In the genomic region with DNA sequence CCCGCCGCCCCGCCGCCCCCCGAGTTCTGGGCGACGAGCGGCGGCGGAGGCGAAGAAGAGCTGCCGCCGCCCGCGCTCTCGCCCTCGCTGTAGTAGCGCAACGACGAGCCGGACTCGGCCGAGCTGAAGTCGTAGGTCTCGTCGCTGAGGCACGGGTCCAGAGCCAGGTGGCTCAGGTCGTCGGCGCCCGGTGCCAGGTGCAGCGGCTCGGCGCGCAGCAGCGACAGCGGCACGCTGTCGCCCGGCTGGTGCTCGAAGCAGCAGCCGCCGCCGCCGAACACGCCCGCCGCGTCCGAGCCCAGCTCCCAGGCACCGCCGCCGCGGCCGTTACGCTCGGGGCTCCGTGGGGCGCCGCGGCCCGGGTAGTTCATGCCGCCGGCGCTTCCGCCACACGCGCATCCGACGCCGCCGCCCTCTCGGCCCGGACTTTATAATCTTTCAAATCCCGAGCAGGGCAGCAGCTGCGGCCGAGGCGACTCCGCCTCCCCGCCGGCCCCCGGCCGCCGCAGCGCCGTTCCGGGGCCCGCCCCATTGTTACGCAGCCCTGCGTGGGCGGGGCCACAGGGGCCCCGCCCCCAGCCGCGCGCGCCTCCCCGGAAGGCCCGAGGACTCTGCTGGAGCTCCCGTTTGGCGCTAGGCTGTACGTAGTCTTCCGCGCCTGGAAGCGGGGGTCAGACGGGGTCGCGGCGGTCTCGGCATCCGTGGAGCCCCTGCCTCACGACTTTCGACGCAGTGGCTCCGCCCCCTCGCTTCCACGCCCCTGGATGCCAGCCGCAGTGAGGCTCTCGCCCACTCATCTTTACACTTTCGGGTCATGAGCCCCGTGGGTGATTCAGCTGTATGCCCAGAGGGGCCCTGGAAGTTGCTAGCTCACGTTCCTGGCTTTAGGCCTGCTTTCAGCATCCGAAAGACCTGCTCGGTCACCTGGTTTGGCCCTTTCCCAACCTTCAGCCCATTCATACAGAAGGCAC, we compare ENCODE assay signal across 8 mouse cellular contexts. TPM values are rescaled to one million over a fixed set of nuclear protein-coding genes. Genes with fewer than 3 reads are reported as not detected.
DNase-seq lines count a peak whose midpoint lies in the region; ATAC-seq and TF ChIP-seq lines count a peak whose summit lies in the region.

A gene (minus strand): TSS at position 503 of the 971 bp plus-strand sequence.

- in situ Hi-C loops in Patski (cut with MboI; ENCODE audit: low pct_unique_long_range_greater_than_20kb): no loop called here

- H3K27ac ChIP-seq in hindbrain, embryonic 14.5 days: peak within 1 kb of the TSS; percentile 95

- WGBS in hindbrain, embryonic 14.5 days: under 1% methylated on average over 114 of the region's 123 CpGs

- POLR2A ChIA-PET in Patski (lab: Charles Lee): interaction anchor here (1.3 kb wide), 1 partner anchor 112 kb away, joined by 3 read pairs; no protein-coding TSS in a partner anchor

- ATAC-seq in Patski: peak; percentile 89
- ATAC-seq in hindbrain, embryonic 14.5 days (ENCODE audit: low FRiP score): peak; percentile 95

- peaks cover 35% of the 10 kb centered on the region for H3K4me1 ChIP-seq in hindbrain, embryonic 14.5 days (replicated peaks; ENCODE audit: control insufficient read depth, insufficient read depth, low read length)

- TF ChIP-seq CTCF in Patski (IDR thresholded peaks at IDR 0.05): no peak

- peak within 1 kb of the TSS; percentile 92 for H3K4me3 ChIP-seq in hindbrain, embryonic 14.5 days (replicated peaks; ENCODE audit: low read length)

- peak within 1 kb of the TSS; percentile 93 for H3K9ac ChIP-seq in hindbrain, embryonic 14.5 days

- H3K36me3 ChIP-seq in hindbrain, embryonic 14.5 days (replicated peaks; ENCODE audit: control insufficient read depth, insufficient read depth): no peaks in the 10 kb centered on the region

- H3K27me3 ChIP-seq in Patski: no peaks in the 10 kb centered on the region
- no peaks in the 10 kb centered on the region for H3K27me3 ChIP-seq in hindbrain, embryonic 14.5 days (ENCODE audit: control insufficient read depth, insufficient read depth, low read length)

- peak within 1 kb of the TSS; percentile 85 for H3K4me2 ChIP-seq in hindbrain, embryonic 14.5 days (replicated peaks)

- CTCF ChIA-PET in Patski (lab: Charles Lee): interaction anchor here (0.8 to 2.0 kb wide), 8 partner anchors 8 to 329 kb away, joined by 3 to 7 read pairs (median 3); a partner anchor contains a TSS

- H3K9me3 ChIP-seq in hindbrain, embryonic 14.5 days (ENCODE audit: control insufficient read depth, low read length): no peaks in the 10 kb centered on the region

- peak; percentile 34 for DNase-seq in Patski (ENCODE audit: low read depth, low spot score)
- DNase-seq in cerebellum, postnatal 14 days: peak; percentile 88 to 91
- peak; percentile 75 to 79 for DNase-seq in frontal cortex, postnatal 25 days (ENCODE audit: low spot score in 2 of 2)
- peak; percentile 90 for DNase-seq in hindbrain, embryonic 14.5 days (ENCODE audit: low spot score)
- DNase-seq in layer of hippocampus, postnatal 36 days: peak; percentile 85 to 86
- DNase-seq in lung, postnatal 36 days: peak; percentile 90
- peak; percentile 95 for DNase-seq in retina, postnatal 1 day
- peak; percentile 76 to 84 for DNase-seq in urinary bladder, adult 18-20 months (ENCODE audit: low spot score in 2 of 2)

RNA-seq across cellular contexts. Expression of the gene that starts here (rescaled TPM):
- 30.9 TPM for polyA plus RNA-seq in Patski (2021)
- polyA plus RNA-seq in hindbrain, embryonic 14.5 days (2014; fragmentation: Nextera tagmentation; extraction: Ambion mirVana): 28.4 and 28.7 TPM in 2 replicates
- 10 to 100 TPM; 78.1 to 87.0 TPM for total RNA-seq in layer of hippocampus, postnatal 36 days (2021)

Comparison
In these comparisons a context has a peak if more than half of its experiments do, and no peak if none do; other contexts are left out.
1. Peak in every context shown above with its lines: DNase-seq, ATAC-seq, H3K4me3 ChIP-seq and H3K27ac ChIP-seq.
2. DNase-seq: peak in every context shown above with its lines; median percentile 95 in retina, postnatal 1 day; 90 in hindbrain, embryonic 14.5 days; 90 in lung, postnatal 36 days; 90 in cerebellum, postnatal 14 days; 86 in layer of hippocampus, postnatal 36 days; 80 in urinary bladder, adult 18-20 months; 77 in frontal cortex, postnatal 25 days; 34 in Patski.